Mouse (Mus musculus) cerebellum, adult (tissue): ENCODE measurements around the gene Ccdc27.

ENCODE experiments used
- ATAC-seq: cut with Nextera tagmentation; 2 replicates; pipeline ENCODE4 v1.9.2; 2017; ENCODE audit warnings: mild to moderate bottlenecking, moderate library complexity, mixed read lengths; ENCODE audit not compliant: insufficient number of reproducible peaks, low FRiP score, low TSS enrichment

Ccdc27 gene

GRCm38 (mm10) chr4:154042577-154042976, at the start of gene Ccdc27:
Gene Ccdc27, minus strand, starts transcription at chr4:154042677.
- ATAC-seq = no peak

- no peak for ATAC-seq
Measured at GRCm38 (mm10) chr4:154091356-154091755, 48.9 kb upstream of the Ccdc27 start.

DNA sequence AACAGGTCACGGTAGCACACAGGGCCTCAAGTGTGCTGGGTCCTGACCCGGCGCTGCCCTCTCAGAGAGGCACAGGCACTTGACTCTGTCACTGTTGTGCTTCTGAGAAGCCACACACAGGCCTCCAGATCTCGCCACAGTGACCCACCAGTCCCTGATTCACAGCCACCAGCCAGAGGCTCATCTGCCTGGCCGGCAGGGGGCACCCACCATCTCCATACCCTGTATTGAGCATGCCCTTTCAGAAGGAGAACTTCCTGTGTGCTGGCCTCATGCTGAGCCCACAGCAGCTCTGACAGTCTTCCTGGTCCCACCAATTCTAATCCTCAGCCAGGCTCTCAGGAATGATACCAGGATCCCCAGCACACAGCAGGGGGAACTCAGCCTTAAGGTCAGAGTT, 46.7 kb upstream of the Ccdc27 start:
- ATAC-seq = no peak

- ATAC-seq = no peak
Measured at GRCm38 (mm10) chr4:154086436-154086835, 44.0 kb upstream of the Ccdc27 start.

- no peak for ATAC-seq
Measured at GRCm38 (mm10) chr4:154085856-154086255, 43.4 kb upstream of the Ccdc27 start.

- ATAC-seq = no peak
Measured at GRCm38 (mm10) chr4:154081974-154082373, 39.5 kb upstream of the Ccdc27 start.

GRCm38 (mm10) chr4:154081021-154081420, 38.5 kb upstream of the Ccdc27 start:
- ATAC-seq = peak; percentile 58; the same call in 1 of the 2 replicates

DNA sequence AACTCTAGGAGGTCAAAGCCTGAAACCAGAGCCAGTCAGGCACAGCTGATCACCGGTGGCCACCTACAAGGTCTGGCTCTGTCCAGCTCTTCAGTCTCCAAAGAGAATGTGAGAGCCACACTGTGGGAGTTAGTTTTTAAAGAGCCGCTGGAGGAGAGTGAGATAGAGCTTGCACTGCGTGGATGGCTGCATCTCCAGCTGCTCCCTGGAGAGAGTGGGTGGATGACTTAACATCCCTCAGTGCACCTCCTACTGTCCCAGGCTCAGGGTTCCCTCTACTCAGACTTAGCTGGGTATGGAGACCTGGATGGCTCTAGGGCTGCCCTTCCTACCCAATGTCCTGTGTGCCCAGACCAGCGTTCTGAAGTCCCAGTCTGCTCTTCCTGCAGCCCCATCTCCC, 37.7 kb upstream of the Ccdc27 start:
- no peak for ATAC-seq

GRCm38 (mm10) chr4:154071941-154072340, 29.5 kb upstream of the Ccdc27 start:
- ATAC-seq = no peak

DNA sequence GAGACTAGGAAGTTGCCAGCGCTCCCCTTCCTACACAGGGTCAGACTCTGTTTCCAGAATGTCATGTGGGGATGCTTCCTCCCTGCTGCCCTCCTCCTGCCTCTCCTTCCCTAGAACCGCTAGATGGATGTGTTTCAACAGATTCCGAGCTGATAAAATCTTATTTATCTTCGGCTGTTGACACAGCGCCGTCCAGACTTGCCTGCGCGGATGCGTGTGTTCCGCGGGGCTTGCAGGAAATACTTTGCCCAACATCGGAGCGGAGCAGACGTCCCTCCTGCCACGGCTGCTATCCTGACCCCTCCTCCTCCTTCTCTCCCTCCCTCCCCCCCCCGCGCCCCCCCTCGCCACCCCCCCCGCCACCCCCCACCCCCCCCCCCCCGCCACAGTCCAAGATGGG, 29.0 kb upstream of the Ccdc27 start:
- no peak for ATAC-seq

- ATAC-seq = no peak
Measured at GRCm38 (mm10) chr4:154070896-154071295, 28.4 kb upstream of the Ccdc27 start.

- 0 out of 2 replicates have a peak, but pooled peaks have one; percentile 29 for ATAC-seq
Measured at GRCm38 (mm10) chr4:154064827-154065773, 22.6 kb upstream of the Ccdc27 start.

DNA sequence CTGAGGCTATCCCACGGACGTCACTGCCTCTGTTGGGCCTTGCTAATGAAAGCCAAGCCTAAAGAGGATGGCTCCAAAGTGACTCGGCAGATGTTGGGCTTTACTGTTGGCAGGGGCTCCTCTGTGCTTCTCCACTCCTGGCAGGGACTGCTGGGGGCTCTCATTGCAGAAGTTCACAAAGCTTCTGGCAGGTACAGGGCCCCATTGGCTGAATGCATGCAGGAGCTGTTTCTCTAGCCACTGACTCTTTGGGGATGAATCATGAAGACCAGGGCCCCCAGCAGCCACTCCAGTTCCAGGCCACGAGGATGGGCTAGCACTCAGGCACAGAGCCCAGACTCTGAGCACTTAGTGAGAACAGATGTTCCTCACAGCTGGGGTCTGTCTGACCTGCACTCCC, 15.2 kb upstream of the Ccdc27 start:
- no peak for ATAC-seq

DNA sequence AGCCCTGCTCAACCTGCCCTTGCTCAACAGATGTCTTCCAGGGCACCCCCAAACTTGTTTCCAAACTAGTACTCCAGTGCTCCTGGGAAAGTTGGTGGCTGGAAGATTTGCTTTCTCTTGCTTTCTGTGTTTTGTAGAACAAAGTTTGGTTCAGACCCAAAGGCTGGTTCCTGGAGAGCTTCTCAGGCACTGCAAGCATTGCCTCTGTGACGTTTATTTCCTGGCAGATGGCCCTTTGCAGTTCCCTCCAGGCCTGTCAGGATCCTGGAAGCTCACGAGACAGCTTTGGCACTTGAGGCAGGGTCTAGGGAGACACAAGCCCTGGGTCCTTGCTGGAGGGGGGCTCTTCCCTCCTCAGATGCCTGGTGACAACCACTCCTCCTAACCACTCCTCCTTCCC, 14.2 kb upstream of the Ccdc27 start:
- ATAC-seq = no peak

- ATAC-seq = no peak
Measured at GRCm38 (mm10) chr4:154056046-154056445, 13.6 kb upstream of the Ccdc27 start.

DNA sequence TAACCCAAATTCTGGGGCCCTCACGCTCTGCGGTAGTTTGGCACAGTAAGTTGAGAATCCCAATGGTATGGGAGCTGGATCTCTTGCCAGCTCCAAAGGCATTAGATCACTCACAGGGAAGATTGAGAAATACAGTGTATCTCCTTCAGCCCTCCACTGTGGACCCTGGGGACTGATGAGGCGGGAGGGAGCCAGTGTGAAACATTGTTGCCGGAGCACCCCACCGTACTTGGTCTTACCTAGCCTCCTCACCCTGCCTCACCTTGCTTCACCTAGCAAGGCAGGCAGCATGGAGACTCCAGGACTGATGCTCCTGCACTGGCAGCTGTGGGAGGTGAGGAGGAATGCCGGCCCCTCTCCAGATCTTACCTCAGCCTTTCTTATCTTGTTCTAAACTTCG, 13.0 kb upstream of the Ccdc27 start:
- no peak for ATAC-seq

- ATAC-seq = no peak
Measured at GRCm38 (mm10) chr4:154053065-154053464, 10.6 kb upstream of the Ccdc27 start.

DNA sequence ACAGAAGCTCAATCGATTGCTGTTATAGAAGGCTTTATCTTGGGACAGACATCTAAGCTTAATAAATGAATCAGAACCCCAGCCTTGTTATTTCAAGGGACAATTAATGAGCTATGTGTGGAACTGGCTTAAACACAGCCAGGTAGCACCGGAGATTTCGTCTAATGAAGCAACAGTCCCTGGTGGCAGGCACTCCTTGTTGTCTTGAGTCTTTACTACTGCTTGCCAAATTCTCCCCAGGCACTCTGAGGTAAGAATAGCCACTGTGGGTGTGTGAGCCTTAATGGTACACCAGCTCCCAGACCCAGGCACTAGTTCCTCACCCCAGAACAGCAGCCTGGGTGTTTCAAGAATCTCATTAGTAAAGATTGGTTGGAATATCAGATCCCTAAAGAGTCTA, 8.9 kb upstream of the Ccdc27 start:
- no peak for ATAC-seq

GRCm38 (mm10) chr4:154045837-154046236, 3.4 kb upstream of the Ccdc27 start:
- ATAC-seq = no peak

DNA sequence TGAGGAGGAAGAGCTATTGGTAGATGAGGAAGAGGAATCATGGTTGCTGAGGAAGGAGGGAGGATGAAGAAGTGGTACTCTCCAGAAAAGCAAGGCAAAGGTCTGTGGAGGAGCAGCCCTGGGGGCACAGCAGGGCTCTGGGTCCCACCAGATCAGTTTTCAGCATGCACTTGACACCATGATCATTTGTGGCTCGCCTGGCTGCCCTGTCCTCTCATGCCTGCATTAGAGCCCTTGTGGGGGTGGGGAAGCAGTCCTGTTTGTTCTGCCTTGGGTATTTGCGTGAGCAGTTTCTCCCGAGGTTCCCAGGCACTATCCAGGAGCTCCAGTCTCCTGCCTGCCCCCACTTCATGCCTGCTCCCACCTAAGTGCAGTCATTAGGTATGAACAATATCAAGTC, 5.4 kb downstream of the Ccdc27 start:
- ATAC-seq = no peak

- no peak for ATAC-seq
Measured at GRCm38 (mm10) chr4:154028646-154029045, 13.8 kb downstream of the Ccdc27 start.

- ATAC-seq = no peak
Measured at GRCm38 (mm10) chr4:154028066-154028465, 14.4 kb downstream of the Ccdc27 start.
